Comparison of ENCODE assay signal across 8 mouse cellular contexts in the genomic region with DNA sequence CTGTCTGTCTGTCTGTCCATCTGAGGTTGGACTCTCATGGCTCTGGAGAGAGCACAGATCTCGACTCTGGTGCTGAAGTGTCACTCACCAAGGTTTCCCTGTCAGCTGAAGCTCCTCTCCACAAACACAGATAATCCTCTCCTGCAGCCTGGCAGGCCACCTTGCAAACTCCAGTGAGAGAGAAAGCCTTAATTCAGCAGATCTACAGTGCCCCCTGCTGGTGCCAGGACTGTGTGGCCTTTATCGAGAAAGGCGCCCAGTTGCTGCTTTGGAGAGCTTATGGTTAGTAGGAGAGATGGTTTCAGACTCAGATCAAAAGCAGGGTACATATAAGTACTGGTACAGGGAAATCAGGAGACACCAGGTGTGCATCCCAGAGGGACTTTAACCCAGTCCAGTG. TPM values are rescaled to one million over a fixed set of nuclear protein-coding genes. Genes with fewer than 3 reads are reported as not detected.
DNase-seq lines count a peak whose midpoint lies in the region; ATAC-seq lines count a peak whose summit lies in the region.

No protein-coding gene starts in this region.

- H3K27ac ChIP-seq in hindbrain, embryonic 10.5 days = no peak overlapping the region
- H3K27ac ChIP-seq in hindbrain, embryonic 12.5 days = no peak overlapping the region
- no peak overlapping the region for H3K27ac ChIP-seq in hindbrain, embryonic 15.5 days (replicated peaks)
- H3K27ac ChIP-seq in midbrain, embryonic 14.5 days (replicated peaks; ENCODE audit: low read depth, low read length) = no peak overlapping the region

- no peaks in the 10 kb centered on the region for H3K27me3 ChIP-seq in hindbrain, embryonic 10.5 days (ENCODE audit: insufficient read depth, poor library complexity, severe bottlenecking)
- H3K27me3 ChIP-seq in hindbrain, embryonic 12.5 days = no peaks in the 10 kb centered on the region; the same call in 1 of the 2 replicates
- no peaks in the 10 kb centered on the region for H3K27me3 ChIP-seq in hindbrain, embryonic 15.5 days
- no peaks in the 10 kb centered on the region for H3K27me3 ChIP-seq in midbrain, embryonic 14.5 days (ENCODE audit: control insufficient read depth, insufficient read depth, low read length)

- no peaks in the 10 kb centered on the region for H3K36me3 ChIP-seq in hindbrain, embryonic 10.5 days
- H3K36me3 ChIP-seq in hindbrain, embryonic 12.5 days = no peaks in the 10 kb centered on the region
- no peaks in the 10 kb centered on the region for H3K36me3 ChIP-seq in hindbrain, embryonic 15.5 days
- H3K36me3 ChIP-seq in midbrain, embryonic 14.5 days (ENCODE audit: control insufficient read depth, insufficient read depth, low read length) = no peaks in the 10 kb centered on the region

- no peak overlapping the region for H3K9ac ChIP-seq in hindbrain, embryonic 12.5 days
- H3K9ac ChIP-seq in hindbrain, embryonic 15.5 days = no peak overlapping the region
- H3K9ac ChIP-seq in midbrain, embryonic 14.5 days (replicated peaks; ENCODE audit: low read length) = no peak overlapping the region

- no peak for ATAC-seq in hindbrain, embryonic 12.5 days (ENCODE audit: low FRiP score)
- peak; percentile 63; the same call in 1 of the 2 replicates for ATAC-seq in hindbrain, embryonic 15.5 days (ENCODE audit: low FRiP score, low read depth)
- ATAC-seq in midbrain, embryonic 14.5 days (ENCODE audit: low FRiP score, low TSS enrichment) = no peak

- WGBS in hindbrain, embryonic 10.5 days = 3% methylated on average over 3 of the region's 3 CpGs
- 0% methylated on average over 3 of the region's 3 CpGs for WGBS in hindbrain, embryonic 12.5 days
- WGBS in hindbrain, embryonic 15.5 days = 1% methylated on average over 3 of the region's 3 CpGs
- WGBS in midbrain, embryonic 14.5 days = 5% methylated on average over 3 of the region's 3 CpGs

- no peak overlapping the region for H3K4me3 ChIP-seq in hindbrain, embryonic 10.5 days
- no peak overlapping the region for H3K4me3 ChIP-seq in hindbrain, embryonic 12.5 days
- H3K4me3 ChIP-seq in hindbrain, embryonic 15.5 days = no peak overlapping the region
- no peak overlapping the region for H3K4me3 ChIP-seq in midbrain, embryonic 14.5 days (replicated peaks; ENCODE audit: low read depth, low read length)

- no peaks in the 10 kb centered on the region for H3K9me3 ChIP-seq in hindbrain, embryonic 10.5 days
- no peaks in the 10 kb centered on the region for H3K9me3 ChIP-seq in hindbrain, embryonic 12.5 days (replicated peaks)
- H3K9me3 ChIP-seq in hindbrain, embryonic 15.5 days = no peaks in the 10 kb centered on the region
- no peaks in the 10 kb centered on the region for H3K9me3 ChIP-seq in midbrain, embryonic 14.5 days (ENCODE audit: control insufficient read depth, low read length)

- no peaks in the 10 kb centered on the region; the same call in 1 of the 2 replicates for H3K4me1 ChIP-seq in hindbrain, embryonic 10.5 days (replicated peaks)
- no peaks in the 10 kb centered on the region for H3K4me1 ChIP-seq in hindbrain, embryonic 12.5 days
- H3K4me1 ChIP-seq in hindbrain, embryonic 15.5 days (replicated peaks) = peaks cover 11% of the 10 kb centered on the region; the same call in 1 of the 2 replicates
- H3K4me1 ChIP-seq in midbrain, embryonic 14.5 days (ENCODE audit: control insufficient read depth, insufficient read depth, low read length) = no peaks in the 10 kb centered on the region; the same call in 1 of the 2 replicates

- H3K4me2 ChIP-seq in hindbrain, embryonic 12.5 days (replicated peaks) = no peak overlapping the region
- H3K4me2 ChIP-seq in hindbrain, embryonic 15.5 days = no peak overlapping the region
- H3K4me2 ChIP-seq in midbrain, embryonic 14.5 days (ENCODE audit: low read length) = no peak overlapping the region

- DNase-seq in hindbrain, embryonic 10.5 days (ENCODE audit: low spot score) = peak; percentile 85
- peak; percentile 71 for DNase-seq in cerebellum, adult 9-10 months
- DNase-seq in frontal cortex, postnatal 10 days (ENCODE audit: low spot score in 2 of 2) = peak; percentile 50 to 82
- DNase-seq in left cerebral cortex, adult 8-10 months (ENCODE audit: low spot score in 2 of 2) = peak; percentile 57 to 67
- DNase-seq in midbrain, embryonic 14.5 days = peak; percentile 95
- DNase-seq in spleen, adult 18-20 months = peak; percentile 44 to 81

RNA-seq across cellular contexts. Expression of gene Spcs2, which starts 13.1 kb away (rescaled TPM):
- polyA plus RNA-seq in hindbrain, embryonic 10.5 days (2016; fragmentation: Nextera tagmentation; extraction: Ambion mirVana) = 352 and 393 TPM in 2 replicates
- 352 and 354 TPM in 2 replicates for polyA plus RNA-seq in hindbrain, embryonic 12.5 days (2016; fragmentation: Nextera tagmentation; extraction: Ambion mirVana)
- 276 and 279 TPM in 2 replicates for polyA plus RNA-seq in hindbrain, embryonic 15.5 days (2015; fragmentation: Nextera tagmentation; extraction: Ambion mirVana)
- total RNA-seq in left cerebral cortex, adult 8-10 months (2022) = 10 to 100 TPM; 93.8 to 95.8 (median 95.0) TPM
- polyA plus RNA-seq in midbrain, embryonic 14.5 days (2014; fragmentation: Nextera tagmentation; extraction: Ambion mirVana) = 285 and 286 TPM in 2 replicates

RNA-seq across cellular contexts. Expression of gene Xrra1, which starts 17.4 kb away (rescaled TPM):
- polyA plus RNA-seq in hindbrain, embryonic 10.5 days (2016; fragmentation: Nextera tagmentation; extraction: Ambion mirVana) = 0.46 and 0.68 TPM in 2 replicates
- 0.44 and 0.94 TPM in 2 replicates for polyA plus RNA-seq in hindbrain, embryonic 12.5 days (2016; fragmentation: Nextera tagmentation; extraction: Ambion mirVana)
- 0.80 and 1.1 TPM in 2 replicates for polyA plus RNA-seq in hindbrain, embryonic 15.5 days (2015; fragmentation: Nextera tagmentation; extraction: Ambion mirVana)
- 1 to 10 TPM; 1.2 to 2.2 (median 1.4) TPM for total RNA-seq in left cerebral cortex, adult 8-10 months (2022)
- polyA plus RNA-seq in midbrain, embryonic 14.5 days (2014; fragmentation: Nextera tagmentation; extraction: Ambion mirVana) = 1.0 and 1.2 TPM in 2 replicates

RNA-seq across cellular contexts. Expression of gene Neu3, which starts 48.1 kb away (rescaled TPM):
- polyA plus RNA-seq in hindbrain, embryonic 10.5 days (2016; fragmentation: Nextera tagmentation; extraction: Ambion mirVana) = 1.9 and 2.1 TPM in 2 replicates
- polyA plus RNA-seq in hindbrain, embryonic 12.5 days (2016; fragmentation: Nextera tagmentation; extraction: Ambion mirVana) = 2.3 and 2.5 TPM in 2 replicates
- polyA plus RNA-seq in hindbrain, embryonic 15.5 days (2015; fragmentation: Nextera tagmentation; extraction: Ambion mirVana) = 1.6 and 2.1 TPM in 2 replicates
- 1 to 10 TPM; 2.9 to 5.0 (median 4.2) TPM for total RNA-seq in left cerebral cortex, adult 8-10 months (2022)
- 1.7 and 1.8 TPM in 2 replicates for polyA plus RNA-seq in midbrain, embryonic 14.5 days (2014; fragmentation: Nextera tagmentation; extraction: Ambion mirVana)
